In the genomic region with DNA sequence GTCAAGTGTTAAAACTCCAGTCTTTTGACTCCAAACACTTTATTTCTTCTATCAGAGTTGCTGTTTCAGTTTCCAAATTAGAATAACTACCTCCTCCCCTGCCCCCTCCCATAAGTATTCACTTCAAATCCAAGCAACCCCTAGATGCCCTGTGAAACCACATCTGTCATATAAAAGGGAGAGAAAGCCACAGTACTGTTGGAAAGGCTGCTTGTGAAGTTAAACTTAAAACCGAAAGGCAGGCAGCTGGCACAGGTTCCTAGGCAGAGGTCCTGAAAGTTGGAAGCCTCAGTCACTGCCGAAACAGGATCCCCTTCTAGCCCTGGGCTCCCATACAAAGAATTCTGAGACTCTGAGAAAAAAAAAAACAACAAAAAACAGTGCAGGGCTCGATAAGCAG, we compare ENCODE assay signal across 21 mouse cellular contexts.
DNase-seq lines count a peak whose midpoint lies in the region; ATAC-seq and TF ChIP-seq lines count a peak whose summit lies in the region.
"Had no signal": no experiment of that assay in that cellular context is flagged by ENCODE, and none has a peak within 500 bp of the region (broad histone marks: within the 10 kb centered on the region; RNA-seq: fewer than 3 reads in every experiment).

No protein-coding gene starts in this region.

- no peak overlapping the region for H3K9ac ChIP-seq in embryonic facial prominence, embryonic 14.5 days (ENCODE audit: low read depth, low read length)
- H3K9ac ChIP-seq in midbrain, postnatal 0 days (replicated peaks; ENCODE audit: low read length, poor library complexity, severe bottlenecking): no peak overlapping the region
- H3K9ac ChIP-seq: heart, embryonic 15.5 days; hindbrain, embryonic 15.5 days; liver, embryonic 13.5 days; lung, embryonic 15.5 days had no signal

- no peak overlapping the region for H3K4me2 ChIP-seq in embryonic facial prominence, embryonic 14.5 days (ENCODE audit: low read depth, low read length)
- no peak overlapping the region for H3K4me2 ChIP-seq in midbrain, postnatal 0 days (ENCODE audit: low read depth, low read length, poor library complexity, severe bottlenecking)
- H3K4me2 ChIP-seq: heart, embryonic 15.5 days; hindbrain, embryonic 15.5 days; liver, embryonic 13.5 days; lung, embryonic 15.5 days had no signal

- no peaks in the 10 kb centered on the region for H3K4me1 ChIP-seq in embryonic facial prominence, embryonic 14.5 days (ENCODE audit: control insufficient read depth, insufficient read depth, low read length)
- H3K4me1 ChIP-seq in embryonic facial prominence, embryonic 10.5 days: peaks cover 28% of the 10 kb centered on the region
- no peaks in the 10 kb centered on the region for H3K4me1 ChIP-seq in midbrain, postnatal 0 days (ENCODE audit: insufficient read depth, low read length)

- no peak for TF ChIP-seq CTCF in midbrain, postnatal 0 days (IDR thresholded peaks at IDR 0.05)

- 0 out of 2 replicates have a peak, but pooled peaks cover 4% of the 10 kb centered on the region for H3K27me3 ChIP-seq in embryonic facial prominence, embryonic 14.5 days (replicated peaks; ENCODE audit: control insufficient read depth, insufficient read depth, low read length)
- peaks cover 6% of the 10 kb centered on the region; the same call in 1 of the 2 replicates for H3K27me3 ChIP-seq in embryonic facial prominence, embryonic 10.5 days (replicated peaks; ENCODE audit: low read depth, poor library complexity, severe bottlenecking)
- no peaks in the 10 kb centered on the region; the same call in 1 of the 2 replicates for H3K27me3 ChIP-seq in midbrain, postnatal 0 days (ENCODE audit: insufficient read depth, low read length)
- H3K27me3 ChIP-seq: heart, embryonic 15.5 days; hindbrain, embryonic 15.5 days; liver, embryonic 13.5 days had no signal

- DNase-seq in embryonic facial prominence, embryonic 14.5 days (ENCODE audit: low spot score): peak; percentile 75
- DNase-seq in embryonic facial prominence, embryonic 10.5 days (ENCODE audit: low spot score): no peak
- peak; percentile 17 for DNase-seq in kidney, postnatal 14 days
- DNase-seq in kidney, adult 11 months: no peak
- peak; percentile 54 for DNase-seq in A20 (ENCODE audit: low read depth, low spot score)
- DNase-seq in fibroblast of lung, adult 2 months (ENCODE audit: low read depth): peak; percentile 58
- DNase-seq in midbrain, postnatal 0 days (ENCODE audit: low spot score): no peak
- DNase-seq: adrenal gland, adult 2 months; cerebellum, adult 8-10 months; heart, postnatal 4 days; liver, embryonic 13.5 days; retina, postnatal 1 day had no signal

- ATAC-seq in embryonic facial prominence, embryonic 14.5 days (ENCODE audit: low read depth): no peak; the same call in 1 of the 2 replicates
- no peak for ATAC-seq in midbrain, postnatal 0 days (ENCODE audit: low FRiP score)
- ATAC-seq: forebrain, embryonic 14.5 days; intestine, embryonic 16.5 days had no signal

- 22% methylated on average over 3 of the region's 3 CpGs for WGBS in embryonic facial prominence, embryonic 14.5 days
- 60% methylated on average over 3 of the region's 3 CpGs for WGBS in embryonic facial prominence, embryonic 10.5 days
- WGBS in midbrain, postnatal 0 days: 57% methylated on average over 3 of the region's 3 CpGs

- H3K9me3 ChIP-seq in embryonic facial prominence, embryonic 14.5 days (ENCODE audit: control insufficient read depth, low read length): no peaks in the 10 kb centered on the region
- no peaks in the 10 kb centered on the region for H3K9me3 ChIP-seq in embryonic facial prominence, embryonic 10.5 days
- no peaks in the 10 kb centered on the region for H3K9me3 ChIP-seq in midbrain, postnatal 0 days (ENCODE audit: low read length)
- H3K9me3 ChIP-seq: heart, embryonic 15.5 days; hindbrain, embryonic 15.5 days; liver, embryonic 13.5 days; lung, embryonic 15.5 days; midbrain, embryonic 10.5 days had no signal

- H3K27ac ChIP-seq in embryonic facial prominence, embryonic 14.5 days (replicated peaks; ENCODE audit: low read depth, low read length): peak overlapping the region; percentile 35; the same call in 1 of the 2 replicates
- no peak overlapping the region for H3K27ac ChIP-seq in embryonic facial prominence, embryonic 10.5 days (replicated peaks)
- H3K27ac ChIP-seq in midbrain, postnatal 0 days (ENCODE audit: low read depth, low read length): no peak overlapping the region
- H3K27ac ChIP-seq: heart, embryonic 15.5 days; hindbrain, embryonic 15.5 days; left cerebral cortex, adult 2 months; liver, embryonic 13.5 days; lung, embryonic 15.5 days; macrophage; midbrain, embryonic 10.5 days had no signal

- no peaks in the 10 kb centered on the region for H3K36me3 ChIP-seq in embryonic facial prominence, embryonic 14.5 days (ENCODE audit: control insufficient read depth, insufficient read depth, low read length)
- H3K36me3 ChIP-seq in embryonic facial prominence, embryonic 10.5 days (replicated peaks): no peaks in the 10 kb centered on the region
- no peaks in the 10 kb centered on the region for H3K36me3 ChIP-seq in midbrain, postnatal 0 days (ENCODE audit: insufficient read depth, low read length)
- H3K36me3 ChIP-seq: heart, embryonic 15.5 days; hindbrain, embryonic 15.5 days; liver, embryonic 13.5 days; lung, embryonic 15.5 days; midbrain, embryonic 10.5 days had no signal

- no peak overlapping the region for H3K4me3 ChIP-seq in embryonic facial prominence, embryonic 14.5 days (ENCODE audit: low read depth, low read length)
- H3K4me3 ChIP-seq in embryonic facial prominence, embryonic 10.5 days: no peak overlapping the region
- H3K4me3 ChIP-seq in midbrain, postnatal 0 days (ENCODE audit: low read depth, low read length): no peak overlapping the region
- H3K4me3 ChIP-seq: erythroblast, embryonic 14.5 days; heart, embryonic 15.5 days; hindbrain, embryonic 15.5 days; left cerebral cortex, adult 2 months; liver, embryonic 13.5 days; lung, embryonic 15.5 days; midbrain, embryonic 10.5 days had no signal

Comparison
In these comparisons a context has a peak if more than half of its experiments do, and no peak if none do; other contexts are left out.
1. DNase-seq: peak in embryonic facial prominence, embryonic 14.5 days (single experiment), kidney, postnatal 14 days (single experiment), A20 (single experiment) and fibroblast of lung, adult 2 months (single experiment); none in embryonic facial prominence, embryonic 10.5 days (single experiment), kidney, adult 11 months (single experiment) and midbrain, postnatal 0 days (single experiment).